Mouse (Mus musculus) activated CD4-positive, CD25-positive, alpha-beta regulatory T cell, adult 9 weeks (primary cell): ENCODE data around the gene Crispld2. TPM values are rescaled to one million over a fixed set of nuclear protein-coding genes. Genes with fewer than 3 reads are reported as not detected.

Experiments used
- polyA plus RNA-seq: library from polyadenylated mRNA; unstranded; fragments of 100-300 nt; shearing (Covaris generic); gene quantifications from one replicate; pipeline ENCODE4 v1.2.1, GENCODE M21; 2017

Gene Crispld2
- not detected for polyA plus RNA-seq

GRCm38 (mm10) chr8:119992249-119992648 lies at the start of gene Crispld2:
Gene Crispld2, plus strand, starts transcription at chr8:119992438.

GRCm38 (mm10) chr8:120101068-120101972 lies 109.1 kb downstream of the Crispld2 start, which contains the start of gene Zdhhc7:
Gene Zdhhc7, minus strand, starts transcription at chr8:120101482.

Other genes starting within 250 kb of the Crispld2 start
- gene Tldc1, start 214.0 kb upstream of the Crispld2 start, polyA plus RNA-seq = 13.7 TPM
- 444 TPM for gene Cotl1, start 151.9 kb upstream of the Crispld2 start, polyA plus RNA-seq
- 13.6 TPM for gene Klhl36, start 130.2 kb upstream of the Crispld2 start, polyA plus RNA-seq
- 86.0 TPM for gene Usp10, start 82.1 kb upstream of the Crispld2 start, polyA plus RNA-seq
- 8.9 TPM for gene Gm20388, start 81.6 kb upstream of the Crispld2 start, polyA plus RNA-seq
- gene Zdhhc7, start 109.0 kb downstream of the Crispld2 start, polyA plus RNA-seq = 4.3 TPM
- 0.33 TPM for gene 6430548M08Rik, start 121.7 kb downstream of the Crispld2 start, polyA plus RNA-seq
- not detected for gene Fam92b, start 185.0 kb downstream of the Crispld2 start, polyA plus RNA-seq
- gene Gse1, start 236.0 kb downstream of the Crispld2 start, polyA plus RNA-seq = 21.8 TPM